Mouse (Mus musculus): ENCODE data around the gene Lage3. TPM values are rescaled to one million over a fixed set of nuclear protein-coding genes. Genes with fewer than 3 reads are reported as not detected.

Gene Lage3
- polyA plus RNA-seq, 1 experiment: 54.4 TPM

GRCm38 (mm10) chrX:74352645-74353466 lies 562 bp downstream of the Lage3 start:
- TF ChIP-seq EP300 (IDR thresholded peaks at IDR 0.05; ENCODE audit: insufficient read depth, low read depth, low read length): no peak
- no peak for TF ChIP-seq POLR2A (IDR thresholded peaks at IDR 0.05; ENCODE audit: insufficient read depth, low read length)
- no peak for TF ChIP-seq CTCF (IDR thresholded peaks at IDR 0.05; ENCODE audit: low read depth, low read length)
- Histone ChIP-seq H3K36me3 (ENCODE audit: control insufficient read depth, insufficient read depth, low read length, poor library complexity, severe bottlenecking) (no peaks in the 10 kb centered on the region), H3K27me3 (ENCODE audit: control insufficient read depth, insufficient read depth, low read length, poor library complexity, severe bottlenecking) (no peaks in the 10 kb centered on the region), H3K4me1 (ENCODE audit: control insufficient read depth, insufficient read depth, low read length) (no peaks in the 10 kb centered on the region), H3K9ac (ENCODE audit: low read depth, poor library complexity, severe bottlenecking) (peak overlapping the region; percentile 87), H3K27ac (ENCODE audit: insufficient read depth, low read length) (peak overlapping the region; percentile 55), H3K4me3 (ENCODE audit: low read depth, low read length) (peak overlapping the region; percentile 98), H3K9me3 (replicated peaks; ENCODE audit: control insufficient read depth, insufficient read depth, low read length, poor library complexity, severe bottlenecking) (no peaks in the 10 kb centered on the region)

DNA sequence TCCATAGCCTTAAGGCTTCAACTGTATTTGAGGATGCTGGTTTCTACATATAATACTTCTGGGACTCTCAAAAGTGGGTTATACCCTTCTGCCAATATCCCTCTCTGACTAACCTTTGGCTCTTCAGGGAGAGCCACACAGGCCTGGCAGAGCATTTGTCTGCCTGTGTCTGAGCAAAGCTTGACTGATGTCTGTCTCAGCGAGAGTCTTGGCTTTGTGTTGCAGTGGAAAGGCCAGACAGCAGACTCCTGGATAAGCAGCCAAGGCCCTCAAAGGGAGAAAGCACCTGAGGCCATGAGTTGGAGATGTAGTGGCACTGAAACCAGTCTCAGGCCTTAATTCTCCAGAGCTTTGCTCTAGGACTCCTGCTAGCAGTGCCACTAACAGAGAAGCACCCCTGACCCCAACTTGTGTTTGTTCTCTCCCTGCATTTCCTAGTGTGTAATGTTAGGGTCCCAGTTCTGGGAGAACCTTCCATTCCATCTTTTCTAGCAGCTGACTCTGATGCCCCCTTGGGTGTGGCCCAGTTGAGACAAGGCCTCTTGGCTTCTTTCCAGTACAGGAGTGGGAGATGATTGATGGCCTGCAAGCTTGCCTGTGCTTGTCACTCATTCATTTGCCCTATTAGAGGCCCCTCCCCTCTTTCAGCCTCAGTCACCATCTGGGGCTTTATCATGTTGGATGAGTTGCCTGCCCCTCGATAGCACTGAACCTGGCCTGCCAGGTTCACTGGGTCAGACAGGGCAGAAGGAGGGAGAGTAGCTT lies 23.1 kb downstream of the Lage3 start:
- Histone ChIP-seq H3K4me1 (ENCODE audit: control insufficient read depth, insufficient read depth, low read length) (no peaks in the 10 kb centered on the region), H3K9ac (ENCODE audit: low read depth, poor library complexity, severe bottlenecking) (no peak overlapping the region), H3K27me3 (ENCODE audit: control insufficient read depth, insufficient read depth, low read length, poor library complexity, severe bottlenecking) (no peaks in the 10 kb centered on the region), H3K36me3 (ENCODE audit: control insufficient read depth, insufficient read depth, low read length, poor library complexity, severe bottlenecking) (no peaks in the 10 kb centered on the region), H3K9me3 (replicated peaks; ENCODE audit: control insufficient read depth, insufficient read depth, low read length, poor library complexity, severe bottlenecking) (no peaks in the 10 kb centered on the region), H3K27ac (ENCODE audit: insufficient read depth, low read length) (no peak overlapping the region), H3K4me3 (ENCODE audit: low read depth, low read length) (no peak overlapping the region)
- TF ChIP-seq CTCF (IDR thresholded peaks at IDR 0.05; ENCODE audit: low read depth, low read length) (no peak), POLR2A (IDR thresholded peaks at IDR 0.05; ENCODE audit: insufficient read depth, low read length) (no peak), EP300 (IDR thresholded peaks at IDR 0.05; ENCODE audit: insufficient read depth, low read depth, low read length) (no peak)

GRCm38 (mm10) chrX:74329215-74329671 lies 24.2 kb downstream of the Lage3 start:
- no peaks in the 10 kb centered on the region for H3K9me3 ChIP-seq (replicated peaks; ENCODE audit: control insufficient read depth, insufficient read depth, low read length, poor library complexity, severe bottlenecking)
- H3K4me1 ChIP-seq (ENCODE audit: control insufficient read depth, insufficient read depth, low read length): no peaks in the 10 kb centered on the region
- H3K27ac ChIP-seq (ENCODE audit: insufficient read depth, low read length): no peak overlapping the region
- H3K9ac ChIP-seq (ENCODE audit: low read depth, poor library complexity, severe bottlenecking): peak overlapping the region; percentile 72
- peak overlapping the region; percentile 74 for H3K4me3 ChIP-seq (ENCODE audit: low read depth, low read length)
- TF ChIP-seq CTCF (IDR thresholded peaks at IDR 0.05; ENCODE audit: low read depth, low read length): no peak
- TF ChIP-seq POLR2A (IDR thresholded peaks at IDR 0.05; ENCODE audit: insufficient read depth, low read length): no peak
- TF ChIP-seq EP300 (IDR thresholded peaks at IDR 0.05; ENCODE audit: insufficient read depth, low read depth, low read length): no peak
- H3K36me3 ChIP-seq (ENCODE audit: control insufficient read depth, insufficient read depth, low read length, poor library complexity, severe bottlenecking): no peaks in the 10 kb centered on the region
- H3K27me3 ChIP-seq (ENCODE audit: control insufficient read depth, insufficient read depth, low read length, poor library complexity, severe bottlenecking): no peaks in the 10 kb centered on the region

GRCm38 (mm10) chrX:74328725-74329161 lies 24.7 kb downstream of the Lage3 start, which contains the start of gene Plxna3:
TSS of gene Plxna3 (plus strand) at chrX:74329066.
- no peaks in the 10 kb centered on the region for H3K27me3 ChIP-seq (ENCODE audit: control insufficient read depth, insufficient read depth, low read length, poor library complexity, severe bottlenecking)

GRCm38 (mm10) chrX:74312540-74313464 lies 40.6 kb downstream of the Lage3 start, which contains the start of gene Fam50a:
TSS of gene Fam50a (plus strand) at chrX:74313033.
- Histone ChIP-seq H3K9me3 (replicated peaks; ENCODE audit: control insufficient read depth, insufficient read depth, low read length, poor library complexity, severe bottlenecking) (no peaks in the 10 kb centered on the region), H3K27ac (ENCODE audit: insufficient read depth, low read length) (peak within 1 kb of the TSS; percentile 30; the same call in 1 of the 2 replicates), H3K27me3 (ENCODE audit: control insufficient read depth, insufficient read depth, low read length, poor library complexity, severe bottlenecking) (no peaks in the 10 kb centered on the region), H3K9ac (ENCODE audit: low read depth, poor library complexity, severe bottlenecking) (peak within 1 kb of the TSS; percentile 83), H3K36me3 (ENCODE audit: control insufficient read depth, insufficient read depth, low read length, poor library complexity, severe bottlenecking) (peaks cover 10% of the 10 kb centered on the region), H3K4me1 (ENCODE audit: control insufficient read depth, insufficient read depth, low read length) (no peaks in the 10 kb centered on the region), H3K4me3 (ENCODE audit: low read depth, low read length) (peak within 1 kb of the TSS; percentile 93)
- TF ChIP-seq POLR2A (IDR thresholded peaks at IDR 0.05; ENCODE audit: insufficient read depth, low read length) (peak; percentile 10), EP300 (IDR thresholded peaks at IDR 0.05; ENCODE audit: insufficient read depth, low read depth, low read length) (no peak)

More at GRCm38 (mm10) chrX:74328725-74329161, 24.7 kb downstream of the Lage3 start, which contains the start of gene Plxna3:
- no peaks in the 10 kb centered on the region for H3K4me1 ChIP-seq (ENCODE audit: control insufficient read depth, insufficient read depth, low read length)
- peak within 1 kb of the TSS; percentile 72 for H3K9ac ChIP-seq (ENCODE audit: low read depth, poor library complexity, severe bottlenecking)
- TF ChIP-seq EP300 (IDR thresholded peaks at IDR 0.05; ENCODE audit: insufficient read depth, low read depth, low read length): no peak
- TF ChIP-seq CTCF (IDR thresholded peaks at IDR 0.05; ENCODE audit: low read depth, low read length): no peak
- TF ChIP-seq POLR2A (IDR thresholded peaks at IDR 0.05; ENCODE audit: insufficient read depth, low read length): no peak
- H3K36me3 ChIP-seq (ENCODE audit: control insufficient read depth, insufficient read depth, low read length, poor library complexity, severe bottlenecking): no peaks in the 10 kb centered on the region
- H3K4me3 ChIP-seq (ENCODE audit: low read depth, low read length): peak within 1 kb of the TSS; percentile 74
- H3K9me3 ChIP-seq (replicated peaks; ENCODE audit: control insufficient read depth, insufficient read depth, low read length, poor library complexity, severe bottlenecking): no peaks in the 10 kb centered on the region
- no peak within 1 kb of the TSS for H3K27ac ChIP-seq (ENCODE audit: insufficient read depth, low read length)
